In genomic region chr4:83020759-83021555, GRCm38 (mm10) we compare ENCODE assay signal across 11 mouse cellular contexts. TPM values are rescaled to one million over a fixed set of nuclear protein-coding genes. Genes with fewer than 3 reads are reported as not detected.
DNase-seq lines count a peak whose midpoint lies in the region; ATAC-seq and TF ChIP-seq lines count a peak whose summit lies in the region.
"Had no signal": no experiment of that assay in that cellular context is flagged by ENCODE, and none has a peak within 500 bp of the region (broad histone marks: within the 10 kb centered on the region; RNA-seq: fewer than 3 reads in every experiment).

No protein-coding gene starts in this region.

- no peak overlapping the region for H3K4me2 ChIP-seq in stomach, postnatal 0 days (replicated peaks; ENCODE audit: low read depth)
- H3K4me2 ChIP-seq: heart, embryonic 15.5 days had no signal

- H3K4me1 ChIP-seq in kidney, adult 2 months (ENCODE audit: control insufficient read depth, insufficient read depth, low read length) = no peaks in the 10 kb centered on the region; the same call in 1 of the 2 replicates
- H3K4me1 ChIP-seq in hindbrain, embryonic 10.5 days (replicated peaks) = peaks cover 37% of the 10 kb centered on the region
- peaks cover 69% of the 10 kb centered on the region for H3K4me1 ChIP-seq in limb, embryonic 10.5 days
- no peaks in the 10 kb centered on the region for H3K4me1 ChIP-seq in stomach, postnatal 0 days (replicated peaks; ENCODE audit: control insufficient read depth, insufficient read depth)
- H3K4me1 ChIP-seq: heart, embryonic 15.5 days had no signal

- TF ChIP-seq CTCF in kidney, adult 2 months (conservative IDR thresholded peaks at IDR 0.05; ENCODE audit: insufficient read depth, insufficient read length, low read depth, low read length) = no peak
- peak; percentile 34 for TF ChIP-seq CTCF in stomach, postnatal 0 days (IDR thresholded peaks at IDR 0.05; ENCODE audit: low read depth)

- no peak overlapping the region for H3K4me3 ChIP-seq in kidney, adult 2 months (ENCODE audit: insufficient read depth, low read depth, low read length)
- H3K4me3 ChIP-seq in hindbrain, embryonic 10.5 days = peak overlapping the region; percentile 16; the same call in 1 of the 2 replicates
- H3K4me3 ChIP-seq in limb, embryonic 10.5 days = peak overlapping the region; percentile 25
- H3K4me3 ChIP-seq in stomach, postnatal 0 days (ENCODE audit: low read depth, low read length) = no peak overlapping the region
- H3K4me3 ChIP-seq: heart, embryonic 15.5 days had no signal

- DNase-seq in kidney, adult 2 months = peak; percentile 40
- DNase-seq in kidney, adult 18-20 months = no peak
- DNase-seq in hindbrain, embryonic 10.5 days (ENCODE audit: low spot score) = peak; percentile 60
- DNase-seq in limb, embryonic 10.5 days (ENCODE audit: low spot score) = peak; percentile 66
- DNase-seq in stomach, postnatal 0 days (ENCODE audit: low spot score) = peak; percentile 26
- DNase-seq in heart, postnatal 25 days (ENCODE audit: low spot score) = no peak
- no peak for DNase-seq in layer of hippocampus, postnatal 25 days (ENCODE audit: extremely low spot score in 1 of 2, low spot score in 1 of 2)
- no peak for DNase-seq in gastrocnemius, postnatal 10 days
- DNase-seq: layer of hippocampus, adult 9-11 months had no signal

- H3K36me3 ChIP-seq in kidney, adult 2 months (ENCODE audit: control insufficient read depth, insufficient read depth, low read length) = no peaks in the 10 kb centered on the region
- no peaks in the 10 kb centered on the region for H3K36me3 ChIP-seq in hindbrain, embryonic 10.5 days
- H3K36me3 ChIP-seq in limb, embryonic 10.5 days = peaks cover 21% of the 10 kb centered on the region
- H3K36me3 ChIP-seq in stomach, postnatal 0 days (ENCODE audit: control insufficient read depth, insufficient read depth, low read length) = no peaks in the 10 kb centered on the region
- H3K36me3 ChIP-seq: heart, embryonic 15.5 days had no signal

- no peaks in the 10 kb centered on the region for H3K9me3 ChIP-seq in hindbrain, embryonic 10.5 days
- H3K9me3 ChIP-seq in limb, embryonic 10.5 days (replicated peaks) = no peaks in the 10 kb centered on the region
- no peaks in the 10 kb centered on the region for H3K9me3 ChIP-seq in stomach, postnatal 0 days (ENCODE audit: control insufficient read depth, low read length)
- H3K9me3 ChIP-seq: heart, embryonic 15.5 days had no signal

- H3K9ac ChIP-seq in stomach, postnatal 0 days (ENCODE audit: low read length) = no peak overlapping the region
- H3K9ac ChIP-seq: heart, embryonic 15.5 days; liver, embryonic 14.5 days had no signal

- 27% methylated on average over 15 of the region's 15 CpGs for WGBS in kidney, adult 2 months
- 45% methylated on average over 15 of the region's 15 CpGs for WGBS in hindbrain, embryonic 10.5 days
- WGBS in limb, embryonic 10.5 days = 42% methylated on average over 15 of the region's 15 CpGs
- 29% methylated on average over 15 of the region's 15 CpGs for WGBS in stomach, postnatal 0 days

- intact Hi-C loops in heart, postnatal 25 days (cut with DNase I) = no loop called here

- no peak overlapping the region for H3K27ac ChIP-seq in kidney, adult 2 months (ENCODE audit: insufficient read depth, low read depth, low read length)
- H3K27ac ChIP-seq in hindbrain, embryonic 10.5 days = peak overlapping the region; percentile 19
- H3K27ac ChIP-seq in limb, embryonic 10.5 days = peak overlapping the region; percentile 85
- no peak overlapping the region for H3K27ac ChIP-seq in stomach, postnatal 0 days (replicated peaks)
- H3K27ac ChIP-seq: heart, embryonic 15.5 days; liver, embryonic 14.5 days had no signal

- 0 out of 2 replicates have a peak, but pooled peaks have one; percentile 56 for ATAC-seq in stomach, postnatal 0 days (ENCODE audit: low FRiP score, low TSS enrichment)

- no peak for TF ChIP-seq EP300 in stomach, postnatal 0 days (optimal IDR thresholded peaks at IDR 0.05)

- TF ChIP-seq POLR2A in kidney, adult 2 months (IDR thresholded peaks at IDR 0.05; ENCODE audit: low read depth, low read length) = no peak

- H3K27me3 ChIP-seq in kidney, adult 2 months (replicated peaks; ENCODE audit: control insufficient read depth, insufficient read depth, low read length) = no peaks in the 10 kb centered on the region
- peaks cover 13% of the 10 kb centered on the region; the same call in 1 of the 2 replicates for H3K27me3 ChIP-seq in hindbrain, embryonic 10.5 days (ENCODE audit: insufficient read depth, poor library complexity, severe bottlenecking)
- H3K27me3 ChIP-seq in limb, embryonic 10.5 days (ENCODE audit: low read depth, poor library complexity, severe bottlenecking) = no peaks in the 10 kb centered on the region
- no peaks in the 10 kb centered on the region for H3K27me3 ChIP-seq in stomach, postnatal 0 days (ENCODE audit: control insufficient read depth, insufficient read depth, low read length)
- H3K27me3 ChIP-seq: heart, embryonic 15.5 days had no signal

RNA-seq across cellular contexts. Expression of gene Frem1, which starts 31.2 kb away (rescaled TPM):
- polyA plus RNA-seq in kidney, adult 2 months (2012; rRNA removed) = 4.5 and 4.6 TPM in 2 replicates
- polyA plus RNA-seq in hindbrain, embryonic 10.5 days (2016; fragmentation: Nextera tagmentation; extraction: Ambion mirVana) = 5.5 and 5.7 TPM in 2 replicates
- polyA plus RNA-seq in limb, embryonic 10.5 days (2016; fragmentation: Nextera tagmentation; extraction: Ambion mirVana) = 11.6 and 13.6 TPM in 2 replicates
- 2.9 and 3.4 TPM in 2 replicates for polyA plus RNA-seq in stomach, postnatal 0 days (2015; fragmentation: Nextera tagmentation; extraction: Ambion mirVana)
- total RNA-seq in heart, postnatal 25 days (2021) = under 1 TPM; 0.59 to 0.65 TPM
- 1 to 10 TPM; 2.2 to 3.5 TPM for total RNA-seq in layer of hippocampus, postnatal 25 days (2021)
- total RNA-seq in gastrocnemius, postnatal 10 days (2021) = 1 to 10 TPM; 4.0 to 4.2 TPM

Comparison
In these comparisons a context has a peak if more than half of its experiments do, and no peak if none do; other contexts are left out.
1. DNase-seq: peak in kidney, adult 2 months (single experiment), hindbrain, embryonic 10.5 days (single experiment), limb, embryonic 10.5 days (single experiment) and stomach, postnatal 0 days (single experiment); none in kidney, adult 18-20 months (single experiment), heart, postnatal 25 days (single experiment), layer of hippocampus, postnatal 25 days (0 of 2) and gastrocnemius, postnatal 10 days (single experiment).
2. H3K27ac ChIP-seq: peak in hindbrain, embryonic 10.5 days (single experiment) and limb, embryonic 10.5 days (single experiment); none in kidney, adult 2 months (single experiment) and stomach, postnatal 0 days (single experiment).
3. H3K4me3 ChIP-seq: peak in hindbrain, embryonic 10.5 days (single experiment) and limb, embryonic 10.5 days (single experiment); none in kidney, adult 2 months (single experiment) and stomach, postnatal 0 days (single experiment).